Mouse (Mus musculus): ENCODE results near the gene Grin3b. TPM values are rescaled to one million over a fixed set of nuclear protein-coding genes. Genes with fewer than 3 reads are reported as not detected.

The Grin3b gene
- polyA plus RNA-seq, 1 experiment from 2014 or later, result 0.16 TPM

DNA sequence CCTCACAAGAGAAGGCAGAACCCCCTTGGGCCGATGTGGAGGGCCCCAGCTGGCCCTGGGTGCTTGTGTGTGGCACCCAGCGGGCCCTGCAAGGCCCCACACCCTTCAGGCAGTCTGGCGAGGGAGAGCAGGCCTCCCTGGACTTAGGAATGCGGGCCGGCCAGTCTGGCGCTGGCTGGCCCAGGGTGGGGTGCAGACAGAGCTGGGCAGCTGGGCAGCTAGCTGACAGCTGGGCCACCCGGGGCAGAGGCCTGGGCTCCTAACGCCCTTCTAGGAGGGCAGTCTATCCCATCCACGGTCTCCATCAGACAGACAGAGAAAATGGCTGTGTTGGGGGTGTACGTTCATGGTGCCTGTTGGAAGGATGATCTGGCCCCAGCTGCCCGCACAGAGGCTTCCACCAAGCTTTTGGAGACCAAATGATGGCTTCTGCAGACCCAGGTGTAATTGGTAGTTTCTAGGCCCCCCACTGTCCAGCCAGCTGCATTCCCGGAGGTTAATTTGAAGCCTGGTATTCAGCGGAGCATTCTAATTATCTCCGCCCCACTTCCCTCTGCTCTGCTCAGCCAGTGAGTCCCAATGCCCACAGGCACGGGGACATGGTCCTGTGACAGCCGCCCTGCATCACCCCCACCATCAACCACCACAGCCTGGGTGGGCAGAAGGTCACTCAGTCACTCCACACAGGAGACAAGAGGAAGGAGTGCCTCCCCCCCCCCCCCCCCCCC lies 24.8 kb upstream of the Grin3b start:
- peak overlapping the region; percentile 26; the same call in 1 of the 2 replicates for H3K9ac ChIP-seq (ENCODE audit: low read length)
- no peaks in the 10 kb centered on the region for H3K9me3 ChIP-seq (ENCODE audit: control insufficient read depth, low read length)
- ATAC-seq (ENCODE audit: insufficient read depth, low FRiP score, low TSS enrichment) (peak; percentile 78; the same call in 1 of the 2 replicates), DNase-seq (ENCODE audit: low spot score) (peak; percentile 70)
- no peaks in the 10 kb centered on the region for H3K27me3 ChIP-seq (ENCODE audit: control insufficient read depth, insufficient read depth, low read length)
- WGBS, result 8% methylated on average over 16 of the region's 16 CpGs
- H3K4me2 ChIP-seq (ENCODE audit: low read depth), result no peak overlapping the region
- no peak overlapping the region for H3K4me3 ChIP-seq (ENCODE audit: low read depth, low read length)
- H3K4me1 ChIP-seq (ENCODE audit: control insufficient read depth, insufficient read depth, low read length), result peaks cover 30% of the 10 kb centered on the region
- peak overlapping the region; percentile 64; the same call in 1 of the 2 replicates for H3K27ac ChIP-seq (ENCODE audit: low read depth, low read length)
- peaks cover 12% of the 10 kb centered on the region for H3K36me3 ChIP-seq (ENCODE audit: control insufficient read depth, insufficient read depth, low read length)

DNA sequence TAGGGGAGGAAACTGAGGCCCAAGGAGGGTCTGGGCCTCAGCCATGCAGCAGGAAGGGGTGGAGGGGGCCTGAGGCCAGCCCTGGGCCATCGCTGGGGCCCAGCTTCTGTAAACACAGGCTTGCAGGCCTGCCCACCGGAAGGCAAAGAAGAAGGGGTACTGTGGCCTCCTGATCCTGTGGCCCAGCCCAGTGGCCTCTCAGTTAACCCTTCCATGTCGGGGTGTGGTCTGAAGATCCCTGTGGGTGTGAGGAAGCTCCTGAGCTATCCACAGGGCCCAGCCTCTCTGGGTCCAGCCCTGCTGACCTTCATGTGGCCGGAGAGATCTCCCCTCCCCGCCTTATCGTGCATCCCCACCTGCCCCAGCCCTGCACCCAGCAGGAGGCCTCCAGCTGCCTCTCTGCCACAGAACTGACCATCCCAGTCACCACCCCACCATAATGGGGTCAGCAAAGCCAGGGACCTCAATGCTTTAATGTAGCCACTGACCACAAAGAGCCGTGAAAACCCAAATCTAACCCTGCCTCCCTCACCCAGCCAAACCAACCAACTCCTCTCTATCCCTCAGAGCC lies 23.7 kb upstream of the Grin3b start:
- Histone ChIP-seq H3K27ac (ENCODE audit: low read depth, low read length) (peak overlapping the region; percentile 7; the same call in 1 of the 2 replicates), H3K36me3 (ENCODE audit: control insufficient read depth, insufficient read depth, low read length) (peaks cover 16% of the 10 kb centered on the region), H3K27me3 (ENCODE audit: control insufficient read depth, insufficient read depth, low read length) (no peaks in the 10 kb centered on the region), H3K4me2 (ENCODE audit: low read depth) (no peak overlapping the region), H3K4me3 (ENCODE audit: low read depth, low read length) (no peak overlapping the region), H3K9ac (ENCODE audit: low read length) (0 out of 2 replicates have a peak overlapping the region, but pooled peaks have one; percentile 32), H3K4me1 (ENCODE audit: control insufficient read depth, insufficient read depth, low read length) (peaks cover 30% of the 10 kb centered on the region), H3K9me3 (ENCODE audit: control insufficient read depth, low read length) (no peaks in the 10 kb centered on the region)
- peak; percentile 40 for ATAC-seq (ENCODE audit: insufficient read depth, low FRiP score, low TSS enrichment)
- DNase-seq (ENCODE audit: low spot score), result no peak
- 15% methylated on average over 7 of the region's 7 CpGs for WGBS

DNA sequence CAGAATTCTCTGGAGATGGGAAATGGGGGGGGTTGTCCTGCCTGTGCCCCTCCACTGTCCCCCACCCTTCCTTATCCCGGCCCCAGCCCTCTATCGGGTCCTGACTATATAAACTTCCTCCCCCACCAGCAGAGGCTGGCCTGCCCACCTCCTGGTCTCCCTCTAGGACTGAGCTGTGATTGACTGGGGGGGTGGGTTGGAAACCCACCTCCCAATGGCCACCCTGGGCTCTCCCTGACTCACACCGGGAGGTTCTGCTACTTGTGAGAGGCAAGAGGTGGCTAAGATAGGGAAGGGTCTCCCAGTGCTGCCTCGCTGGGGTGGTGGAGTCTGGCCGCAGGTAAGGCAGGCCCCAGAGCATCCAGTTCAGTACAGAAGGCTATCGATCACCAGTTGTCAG lies 23.0 kb upstream of the Grin3b start:
- H3K4me3 ChIP-seq (ENCODE audit: low read depth, low read length), result no peak overlapping the region
- 61% methylated on average over 6 of the region's 6 CpGs for WGBS
- H3K36me3 ChIP-seq (ENCODE audit: control insufficient read depth, insufficient read depth, low read length), result peaks cover 14% of the 10 kb centered on the region

GRCm38 (mm10) chr10:79949873-79950272 lies 20.6 kb upstream of the Grin3b start:
- H3K9ac ChIP-seq (ENCODE audit: low read length), result no peak overlapping the region
- no peak overlapping the region for H3K4me3 ChIP-seq (ENCODE audit: low read depth, low read length)
- H3K4me2 ChIP-seq (ENCODE audit: low read depth), result no peak overlapping the region
- ATAC-seq (ENCODE audit: insufficient read depth, low FRiP score, low TSS enrichment) (no peak), DNase-seq (ENCODE audit: low spot score) (no peak)
- 91% methylated on average over 4 of the region's 4 CpGs for WGBS
- no peak overlapping the region for H3K27ac ChIP-seq (ENCODE audit: low read depth, low read length)
- peaks cover 22% of the 10 kb centered on the region for H3K4me1 ChIP-seq (ENCODE audit: control insufficient read depth, insufficient read depth, low read length)
- H3K36me3 ChIP-seq (ENCODE audit: control insufficient read depth, insufficient read depth, low read length), result peaks cover 21% of the 10 kb centered on the region
- no peaks in the 10 kb centered on the region for H3K9me3 ChIP-seq (ENCODE audit: control insufficient read depth, low read length)
- H3K27me3 ChIP-seq (ENCODE audit: control insufficient read depth, insufficient read depth, low read length), result no peaks in the 10 kb centered on the region

More for the DNA sequence above, 23.0 kb upstream of the Grin3b start:
- Histone ChIP-seq H3K9me3 (ENCODE audit: control insufficient read depth, low read length) (no peaks in the 10 kb centered on the region), H3K4me2 (ENCODE audit: low read depth) (no peak overlapping the region), H3K27ac (ENCODE audit: low read depth, low read length) (no peak overlapping the region), H3K27me3 (ENCODE audit: control insufficient read depth, insufficient read depth, low read length) (no peaks in the 10 kb centered on the region), H3K4me1 (ENCODE audit: control insufficient read depth, insufficient read depth, low read length) (peaks cover 30% of the 10 kb centered on the region), H3K9ac (ENCODE audit: low read length) (no peak overlapping the region)
- no peak for DNase-seq (ENCODE audit: low spot score)
- ATAC-seq (ENCODE audit: insufficient read depth, low FRiP score, low TSS enrichment), result no peak

DNA sequence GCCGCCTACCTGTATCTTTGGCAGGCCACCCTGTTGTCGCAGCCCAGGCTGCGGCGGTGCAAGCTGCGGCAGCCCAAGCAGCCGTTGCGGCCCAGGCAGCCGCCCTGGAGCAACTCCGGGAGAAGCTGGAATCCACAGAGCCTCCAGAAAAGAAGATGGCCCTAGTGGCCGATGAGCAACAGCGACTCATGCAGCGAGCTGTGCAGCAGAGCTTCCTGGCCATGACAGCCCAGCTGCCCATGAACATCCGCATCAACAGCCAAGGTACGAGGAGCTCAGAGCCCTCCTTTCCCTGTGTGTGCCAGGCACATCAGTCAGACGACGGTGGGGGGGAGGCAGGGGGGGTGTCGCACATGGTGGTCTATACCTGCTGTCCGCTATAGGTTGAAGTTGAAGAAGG lies 19.9 kb upstream of the Grin3b start:
- Histone ChIP-seq H3K27me3 (ENCODE audit: control insufficient read depth, insufficient read depth, low read length) (no peaks in the 10 kb centered on the region), H3K36me3 (ENCODE audit: control insufficient read depth, insufficient read depth, low read length) (peaks cover 21% of the 10 kb centered on the region), H3K9ac (ENCODE audit: low read length) (no peak overlapping the region), H3K27ac (ENCODE audit: low read depth, low read length) (no peak overlapping the region), H3K4me1 (ENCODE audit: control insufficient read depth, insufficient read depth, low read length) (peaks cover 15% of the 10 kb centered on the region), H3K9me3 (ENCODE audit: control insufficient read depth, low read length) (no peaks in the 10 kb centered on the region), H3K4me2 (ENCODE audit: low read depth) (no peak overlapping the region), H3K4me3 (ENCODE audit: low read depth, low read length) (no peak overlapping the region)
- DNase-seq (ENCODE audit: low spot score), result no peak
- 88% methylated on average over 18 of the region's 18 CpGs for WGBS
- no peak for ATAC-seq (ENCODE audit: insufficient read depth, low FRiP score, low TSS enrichment)

GRCm38 (mm10) chr10:79953946-79954345 lies 16.6 kb upstream of the Grin3b start:
- ATAC-seq (ENCODE audit: insufficient read depth, low FRiP score, low TSS enrichment) (no peak), DNase-seq (ENCODE audit: low spot score) (no peak)
- Histone ChIP-seq H3K4me2 (ENCODE audit: low read depth) (no peak overlapping the region), H3K4me3 (ENCODE audit: low read depth, low read length) (no peak overlapping the region), H3K27me3 (ENCODE audit: control insufficient read depth, insufficient read depth, low read length) (no peaks in the 10 kb centered on the region), H3K9ac (ENCODE audit: low read length) (no peak overlapping the region), H3K4me1 (ENCODE audit: control insufficient read depth, insufficient read depth, low read length) (no peaks in the 10 kb centered on the region), H3K27ac (ENCODE audit: low read depth, low read length) (no peak overlapping the region), H3K36me3 (ENCODE audit: control insufficient read depth, insufficient read depth, low read length) (peaks cover 16% of the 10 kb centered on the region), H3K9me3 (ENCODE audit: control insufficient read depth, low read length) (no peaks in the 10 kb centered on the region)
- 82% methylated on average over 6 of the region's 6 CpGs for WGBS

DNA sequence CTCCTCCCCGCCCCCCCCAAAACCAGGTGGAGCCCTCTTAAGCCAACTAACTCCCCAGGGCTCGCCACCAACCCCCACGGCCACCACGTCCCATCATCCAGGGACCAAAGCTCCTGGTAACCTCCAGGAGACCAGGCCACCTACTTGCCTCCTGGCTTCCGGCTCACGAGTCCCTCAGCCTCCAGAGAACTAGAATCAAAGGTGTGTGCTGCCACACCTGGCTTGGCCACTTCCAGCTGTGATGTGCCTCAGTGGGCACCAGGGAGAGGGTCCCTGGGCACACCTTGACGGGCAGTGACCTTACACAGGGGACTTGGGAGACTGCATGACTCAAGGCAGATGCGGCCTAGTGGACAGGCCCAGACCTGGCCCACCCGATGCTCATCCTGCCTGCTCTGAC lies 14.8 kb upstream of the Grin3b start:
- 77% methylated on average over 9 of the region's 9 CpGs for WGBS
- no peak overlapping the region for H3K4me3 ChIP-seq (ENCODE audit: low read depth, low read length)
- H3K27me3 ChIP-seq (ENCODE audit: control insufficient read depth, insufficient read depth, low read length), result no peaks in the 10 kb centered on the region
- ATAC-seq (ENCODE audit: insufficient read depth, low FRiP score, low TSS enrichment) (no peak), DNase-seq (ENCODE audit: low spot score) (no peak)
- no peaks in the 10 kb centered on the region for H3K9me3 ChIP-seq (ENCODE audit: control insufficient read depth, low read length)
- H3K36me3 ChIP-seq (ENCODE audit: control insufficient read depth, insufficient read depth, low read length), result peaks cover 11% of the 10 kb centered on the region
- peaks cover 2% of the 10 kb centered on the region for H3K4me1 ChIP-seq (ENCODE audit: control insufficient read depth, insufficient read depth, low read length)
- H3K4me2 ChIP-seq (ENCODE audit: low read depth), result no peak overlapping the region
- H3K27ac ChIP-seq (ENCODE audit: low read depth, low read length), result no peak overlapping the region
- H3K9ac ChIP-seq (ENCODE audit: low read length), result no peak overlapping the region

GRCm38 (mm10) chr10:79956643-79957154 lies 13.8 kb upstream of the Grin3b start:
- 28% methylated on average over 4 of the region's 4 CpGs for WGBS
- H3K27me3 ChIP-seq (ENCODE audit: control insufficient read depth, insufficient read depth, low read length), result no peaks in the 10 kb centered on the region
- H3K36me3 ChIP-seq (ENCODE audit: control insufficient read depth, insufficient read depth, low read length), result peaks cover 7% of the 10 kb centered on the region
- H3K9me3 ChIP-seq (ENCODE audit: control insufficient read depth, low read length), result no peaks in the 10 kb centered on the region
- DNase-seq (ENCODE audit: low spot score), result no peak
- no peak overlapping the region for H3K4me3 ChIP-seq (ENCODE audit: low read depth, low read length)
- H3K27ac ChIP-seq (ENCODE audit: low read depth, low read length), result no peak overlapping the region
- H3K4me2 ChIP-seq (ENCODE audit: low read depth), result no peak overlapping the region
- H3K9ac ChIP-seq (ENCODE audit: low read length), result no peak overlapping the region
- ATAC-seq (ENCODE audit: insufficient read depth, low FRiP score, low TSS enrichment), result no peak
- H3K4me1 ChIP-seq (ENCODE audit: control insufficient read depth, insufficient read depth, low read length), result peaks cover 6% of the 10 kb centered on the region

Measured in neural tube, embryonic 11.5 days (tissue).